Mouse (Mus musculus): ENCODE measurements around the gene Ric8a. TPM values are rescaled to one million over a fixed set of nuclear protein-coding genes. Genes with fewer than 3 reads are reported as not detected.
A peak's percentile ranks its signal among the peaks of the same experiment; 100 is the strongest.

Ric8a gene
- polyA plus RNA-seq, 1 experiment: 138 TPM

- Histone ChIP-seq H3K4me1 (ENCODE audit: control insufficient read depth, insufficient read depth, low read length) (peaks cover 14% of the 10 kb centered on the region), H3K4me3 (replicated peaks; ENCODE audit: extremely low read depth, low read depth, low read length) (peak within 1 kb of the TSS; percentile 94)
- TF ChIP-seq POLR2A (IDR thresholded peaks at IDR 0.05; ENCODE audit: borderline replicate concordance, extremely low read depth, low read depth, low read length) (peak; percentile 65; the same call in 1 of the 2 replicates), CTCF (IDR thresholded peaks at IDR 0.05; ENCODE audit: insufficient read depth, low read length) (no peak)
- under 1% methylated on average over 51 of the region's 51 CpGs for WGBS
- DNase-seq: peak; percentile 86
These were observed 635 bp upstream of the Ric8a start, which contains the start of gene Gm45785 for GRCm38 (mm10) chr7:140855860-140856784. Gm45785 (minus strand) TSS chr7:140856331.

DNA sequence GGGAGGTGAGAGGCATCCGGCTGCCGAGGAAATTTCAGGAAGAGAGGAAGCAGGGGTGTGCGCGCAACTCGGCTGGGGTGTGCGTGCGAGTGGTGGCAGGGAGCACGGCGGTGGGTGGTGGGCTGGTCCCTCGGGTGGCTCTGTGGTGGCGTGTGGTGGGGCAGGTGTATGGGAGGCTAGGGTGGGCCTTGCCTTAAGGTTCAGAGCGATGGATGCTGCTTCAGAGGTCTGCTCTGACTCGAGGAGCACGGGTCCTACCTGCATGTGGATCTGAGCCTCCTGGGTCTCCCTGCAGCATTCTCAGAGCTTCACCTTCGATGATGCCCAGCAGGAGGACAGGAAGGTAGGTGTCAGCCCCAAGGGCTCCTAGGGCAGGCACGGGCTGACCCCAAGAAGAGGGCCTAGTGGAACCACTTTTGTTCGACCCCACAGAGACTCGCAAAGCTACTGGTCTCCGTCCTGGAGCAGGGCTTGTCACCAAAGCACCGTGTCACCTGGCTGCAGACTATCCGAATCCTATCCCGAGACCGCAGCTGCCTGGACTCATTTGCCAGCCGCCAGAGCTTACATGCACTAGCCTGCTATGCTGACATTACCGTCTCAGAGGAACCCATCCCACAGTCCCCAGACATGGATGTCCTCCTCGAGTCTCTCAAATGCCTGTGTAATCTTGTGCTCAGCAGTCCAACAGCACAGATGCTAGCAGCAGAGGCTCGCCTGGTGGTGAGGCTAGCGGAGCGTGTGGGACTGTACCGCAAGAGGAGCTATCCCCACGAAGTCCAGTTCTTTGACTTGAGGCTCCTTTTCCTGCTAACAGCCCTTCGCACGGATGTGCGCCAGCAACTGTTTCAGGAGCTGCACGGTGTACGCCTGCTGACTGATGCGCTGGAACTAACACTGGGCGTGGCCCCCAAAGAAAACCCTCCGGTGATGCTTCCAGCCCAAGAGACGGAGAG is 1.1 kb downstream of the Ric8a start, which contains the start of gene Bet1l:
Gene Bet1l (minus strand): TSS at position 28 of the 956 bp plus-strand sequence.
- H3K4me3 ChIP-seq (replicated peaks; ENCODE audit: extremely low read depth, low read depth, low read length): peak within 1 kb of the TSS; percentile 94
- 25% methylated on average over 40 of the region's 40 CpGs for WGBS
- TF ChIP-seq POLR2A (IDR thresholded peaks at IDR 0.05; ENCODE audit: borderline replicate concordance, extremely low read depth, low read depth, low read length) (no peak), CTCF (IDR thresholded peaks at IDR 0.05; ENCODE audit: insufficient read depth, low read length) (no peak)
- no peak for DNase-seq
- peaks cover 14% of the 10 kb centered on the region for H3K4me1 ChIP-seq (ENCODE audit: control insufficient read depth, insufficient read depth, low read length)

DNA sequence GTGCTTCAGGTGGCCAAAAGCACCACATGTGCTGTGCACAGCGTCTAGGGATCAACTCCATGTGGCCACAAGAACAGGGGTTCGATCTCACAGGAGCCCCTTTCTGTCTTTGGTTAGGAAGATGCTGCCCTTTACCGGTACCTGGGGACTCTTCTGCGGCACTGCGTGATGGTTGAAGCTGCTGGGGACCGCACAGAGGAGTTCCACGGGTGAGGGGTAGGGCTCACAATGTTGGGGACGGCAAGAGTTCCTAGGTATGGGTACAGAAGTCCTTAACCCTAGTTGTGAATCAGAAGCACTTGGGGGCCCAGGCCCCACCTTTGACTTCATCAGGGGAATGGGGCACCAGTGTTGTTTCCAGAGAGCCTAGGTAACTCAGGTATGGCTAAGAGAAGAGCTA is 2.0 kb downstream of the Ric8a start:
- no peak for TF ChIP-seq POLR2A (IDR thresholded peaks at IDR 0.05; ENCODE audit: borderline replicate concordance, extremely low read depth, low read depth, low read length)
- no peak for TF ChIP-seq CTCF (IDR thresholded peaks at IDR 0.05; ENCODE audit: insufficient read depth, low read length)
- H3K4me1 ChIP-seq (ENCODE audit: control insufficient read depth, insufficient read depth, low read length): peaks cover 14% of the 10 kb centered on the region
- WGBS: 95% methylated on average over 8 of the region's 8 CpGs
- no peak for DNase-seq
- no peak overlapping the region for H3K4me3 ChIP-seq (replicated peaks; ENCODE audit: extremely low read depth, low read depth, low read length)

GRCm38 (mm10) chr7:140859997-140860396 is 3.2 kb downstream of the Ric8a start:
- no peak for TF ChIP-seq CTCF (IDR thresholded peaks at IDR 0.05; ENCODE audit: insufficient read depth, low read length)
- no peak for TF ChIP-seq POLR2A (IDR thresholded peaks at IDR 0.05; ENCODE audit: borderline replicate concordance, extremely low read depth, low read depth, low read length)
- 77% methylated on average over 6 of the region's 6 CpGs for WGBS
- peaks cover 13% of the 10 kb centered on the region for H3K4me1 ChIP-seq (ENCODE audit: control insufficient read depth, insufficient read depth, low read length)
- H3K4me3 ChIP-seq (replicated peaks; ENCODE audit: extremely low read depth, low read depth, low read length): no peak overlapping the region
- no peak for DNase-seq

DNA sequence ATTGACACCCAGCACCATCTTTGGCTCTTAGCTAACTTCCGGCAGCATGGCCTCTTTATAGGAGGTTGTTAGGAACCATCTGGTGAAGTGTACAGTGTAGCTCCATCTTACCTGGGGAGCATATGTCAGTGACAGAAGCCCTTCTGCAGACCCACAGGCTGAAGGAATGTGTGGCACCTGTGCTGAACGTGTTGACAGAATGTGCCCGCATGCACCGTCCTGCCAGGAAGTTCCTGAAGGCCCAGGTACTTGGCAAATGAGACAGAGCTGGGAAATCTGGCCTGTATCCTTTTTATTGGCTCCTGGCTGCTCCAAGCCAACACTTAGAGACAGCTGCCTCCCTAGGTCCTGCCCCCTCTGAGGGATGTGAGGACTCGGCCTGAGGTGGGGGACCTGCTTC is 4.0 kb downstream of the Ric8a start:
- 81% methylated on average over 5 of the region's 5 CpGs for WGBS
- no peak for TF ChIP-seq POLR2A (IDR thresholded peaks at IDR 0.05; ENCODE audit: borderline replicate concordance, extremely low read depth, low read depth, low read length)
- TF ChIP-seq CTCF (IDR thresholded peaks at IDR 0.05; ENCODE audit: insufficient read depth, low read length): no peak
- no peak for DNase-seq
- Histone ChIP-seq H3K4me1 (ENCODE audit: control insufficient read depth, insufficient read depth, low read length) (peaks cover 9% of the 10 kb centered on the region), H3K4me3 (replicated peaks; ENCODE audit: extremely low read depth, low read depth, low read length) (no peak overlapping the region)

DNA sequence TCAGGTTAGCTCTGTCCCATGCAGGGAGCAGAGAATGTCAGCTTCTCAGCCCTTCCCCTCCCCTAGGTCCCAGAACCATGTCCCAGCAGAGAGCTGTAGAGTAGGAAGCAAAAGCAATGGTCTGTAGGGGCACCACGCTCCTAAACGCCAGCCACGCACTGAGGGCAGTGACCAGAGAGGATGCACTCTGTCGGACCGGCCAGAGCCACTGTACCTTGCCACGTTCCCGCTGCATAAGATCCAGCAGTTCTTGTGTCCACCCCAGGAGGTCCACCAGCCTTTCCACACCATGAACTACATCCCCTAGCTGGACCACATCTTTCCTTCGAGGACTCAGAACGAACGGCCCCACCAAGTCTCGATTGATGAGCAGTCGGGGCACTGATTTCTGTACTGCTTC is 8.0 kb downstream of the Ric8a start:
- 83% methylated on average over 12 of the region's 12 CpGs for WGBS
- no peak for DNase-seq
- 0 out of 2 replicates have a peak, but pooled peaks have one; percentile 8 for TF ChIP-seq POLR2A (IDR thresholded peaks at IDR 0.05; ENCODE audit: borderline replicate concordance, extremely low read depth, low read depth, low read length)
- TF ChIP-seq CTCF (IDR thresholded peaks at IDR 0.05; ENCODE audit: insufficient read depth, low read length): no peak
- Histone ChIP-seq H3K4me3 (replicated peaks; ENCODE audit: extremely low read depth, low read depth, low read length) (no peak overlapping the region), H3K4me1 (ENCODE audit: control insufficient read depth, insufficient read depth, low read length) (no peaks in the 10 kb centered on the region)

DNA sequence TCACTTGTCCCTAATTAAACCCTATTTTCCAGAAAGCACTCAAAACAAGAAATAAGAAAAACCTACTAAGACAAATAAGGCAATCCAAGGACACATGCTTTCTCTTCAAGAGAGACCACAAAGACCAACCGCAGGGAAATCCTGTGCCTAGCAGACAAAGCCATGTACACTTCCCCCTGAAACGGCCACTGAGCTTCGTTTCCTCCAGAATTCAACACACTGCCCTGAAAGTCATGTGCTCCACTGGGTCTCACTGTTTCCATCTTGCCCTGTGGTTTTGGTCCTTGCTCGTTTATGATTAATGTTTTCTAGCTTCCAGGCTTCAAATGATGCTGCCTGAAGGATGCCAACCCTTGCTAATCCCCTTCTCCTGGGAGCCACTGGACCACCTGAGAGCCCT is 17.5 kb downstream of the Ric8a start:
- WGBS: 74% methylated on average over 4 of the region's 4 CpGs
- no peak overlapping the region for H3K4me3 ChIP-seq (replicated peaks; ENCODE audit: extremely low read depth, low read depth, low read length)
- TF ChIP-seq POLR2A (IDR thresholded peaks at IDR 0.05; ENCODE audit: borderline replicate concordance, extremely low read depth, low read depth, low read length): no peak
- no peak for TF ChIP-seq CTCF (IDR thresholded peaks at IDR 0.05; ENCODE audit: insufficient read depth, low read length)
- H3K4me1 ChIP-seq (ENCODE audit: control insufficient read depth, insufficient read depth, low read length): no peaks in the 10 kb centered on the region
- DNase-seq: no peak

DNA sequence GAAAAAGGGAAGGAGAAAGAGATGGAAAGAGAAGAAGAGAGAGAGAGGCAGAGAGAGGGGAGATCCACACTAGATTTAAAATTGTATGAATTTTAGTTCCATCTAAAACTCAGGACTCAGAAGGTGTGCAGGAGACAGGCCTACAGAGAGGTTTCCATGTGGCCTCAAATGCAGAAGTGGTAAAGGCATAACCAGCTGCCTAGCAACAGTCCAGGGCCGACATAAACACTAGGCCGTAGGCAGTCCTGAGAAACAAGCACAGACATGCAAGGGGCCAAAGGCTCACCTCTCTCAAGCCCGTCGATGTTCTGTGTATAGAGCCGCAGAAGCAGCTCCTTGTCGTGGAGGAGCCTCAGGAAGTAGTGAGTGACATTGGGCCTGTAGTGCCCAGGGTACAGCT is 20.6 kb downstream of the Ric8a start:
- DNase-seq: no peak
- no peak for TF ChIP-seq POLR2A (IDR thresholded peaks at IDR 0.05; ENCODE audit: borderline replicate concordance, extremely low read depth, low read depth, low read length)
- no peak overlapping the region for H3K4me3 ChIP-seq (replicated peaks; ENCODE audit: extremely low read depth, low read depth, low read length)
- 79% methylated on average over 6 of the region's 6 CpGs for whole genome bisulfite sequencing
- H3K4me1 ChIP-seq (ENCODE audit: control insufficient read depth, insufficient read depth, low read length): peaks cover 3% of the 10 kb centered on the region

DNA sequence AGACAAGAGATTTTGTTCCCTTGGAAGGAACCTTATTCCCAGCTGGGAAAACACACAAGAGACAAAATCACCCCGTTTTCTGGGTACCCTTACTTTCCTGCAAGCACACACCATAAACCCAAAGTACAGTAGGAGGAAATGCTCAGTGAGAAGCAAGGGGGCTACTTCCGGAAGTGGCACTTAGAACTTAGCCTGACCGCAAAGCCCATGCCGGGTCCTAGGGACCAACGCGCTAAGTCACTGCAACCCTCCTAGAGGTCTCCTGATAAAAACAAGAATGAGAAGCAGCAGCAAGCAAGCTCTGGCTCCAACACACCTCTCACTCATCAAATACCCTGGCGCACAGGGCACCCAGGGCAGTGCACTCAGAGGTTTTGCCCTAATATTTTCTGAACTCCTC is 22.6 kb downstream of the Ric8a start:
- no peak for TF ChIP-seq POLR2A (IDR thresholded peaks at IDR 0.05; ENCODE audit: borderline replicate concordance, extremely low read depth, low read depth, low read length)
- TF ChIP-seq CTCF (IDR thresholded peaks at IDR 0.05; ENCODE audit: insufficient read depth, low read length): no peak
- Histone ChIP-seq H3K4me1 (ENCODE audit: control insufficient read depth, insufficient read depth, low read length) (peaks cover 3% of the 10 kb centered on the region), H3K4me3 (replicated peaks; ENCODE audit: extremely low read depth, low read depth, low read length) (no peak overlapping the region)
- no peak for DNase-seq
- whole genome bisulfite sequencing: 78% methylated on average over 7 of the region's 7 CpGs

Data from lung, adult 2 months (tissue).